Mouse (Mus musculus): Measurements from ENCODE around the gene Nr3c2. TPM values are rescaled to one million over a fixed set of nuclear protein-coding genes. Genes with fewer than 3 reads are reported as not detected.

Gene Nr3c2
- polyA plus RNA-seq, 1 experiment from 2014 or later, result 1.6 TPM

- Histone ChIP-seq H3K9ac (peak overlapping the region; percentile 69), H3K4me1 (replicated peaks) (peaks cover 15% of the 10 kb centered on the region; the same call in 1 of the 2 replicates), H3K27me3 (replicated peaks) (peaks cover 21% of the 10 kb centered on the region; the same call in 1 of the 2 replicates), H3K4me2 (peak overlapping the region; percentile 100), H3K4me3 (peak overlapping the region; percentile 77), H3K36me3 (no peaks in the 10 kb centered on the region), H3K9me3 (replicated peaks) (no peaks in the 10 kb centered on the region), H3K27ac (ENCODE audit: poor library complexity, severe bottlenecking) (no peak overlapping the region)
- 1% methylated on average over 35 of the region's 35 CpGs for WGBS
- ATAC-seq (ENCODE audit: insufficient number of reproducible peaks, low FRiP score), result no peak
These were observed 3.2 kb downstream of the Nr3c2 start for GRCm38 (mm10) chr8:76902205-76903078.

- Histone ChIP-seq H3K9me3 (replicated peaks) (no peaks in the 10 kb centered on the region), H3K27ac (ENCODE audit: poor library complexity, severe bottlenecking) (no peak overlapping the region), H3K4me2 (no peak overlapping the region), H3K36me3 (no peaks in the 10 kb centered on the region), H3K4me3 (no peak overlapping the region), H3K27me3 (replicated peaks) (no peaks in the 10 kb centered on the region), H3K4me1 (replicated peaks) (no peaks in the 10 kb centered on the region), H3K9ac (no peak overlapping the region)
- no peak for ATAC-seq (ENCODE audit: insufficient number of reproducible peaks, low FRiP score)
These were observed 12.0 kb downstream of the Nr3c2 start for GRCm38 (mm10) chr8:76911206-76911605.

GRCm38 (mm10) chr8:76912678-76913077 is 13.4 kb downstream of the Nr3c2 start:
- H3K4me1 ChIP-seq (replicated peaks), result no peaks in the 10 kb centered on the region
- H3K4me2 ChIP-seq, result no peak overlapping the region
- H3K36me3 ChIP-seq, result no peaks in the 10 kb centered on the region
- H3K4me3 ChIP-seq, result no peak overlapping the region
- 77% methylated on average over 3 of the region's 3 CpGs for WGBS
- no peak overlapping the region for H3K27ac ChIP-seq (ENCODE audit: poor library complexity, severe bottlenecking)
- H3K9ac ChIP-seq, result no peak overlapping the region
- no peaks in the 10 kb centered on the region for H3K27me3 ChIP-seq (replicated peaks)
- no peak for ATAC-seq (ENCODE audit: insufficient number of reproducible peaks, low FRiP score)
- H3K9me3 ChIP-seq (replicated peaks), result no peaks in the 10 kb centered on the region

GRCm38 (mm10) chr8:76913207-76913606 is 14.0 kb downstream of the Nr3c2 start:
- Histone ChIP-seq H3K4me1 (replicated peaks) (no peaks in the 10 kb centered on the region), H3K4me3 (no peak overlapping the region), H3K9me3 (replicated peaks) (no peaks in the 10 kb centered on the region), H3K27me3 (replicated peaks) (no peaks in the 10 kb centered on the region), H3K27ac (ENCODE audit: poor library complexity, severe bottlenecking) (no peak overlapping the region), H3K9ac (no peak overlapping the region), H3K4me2 (no peak overlapping the region), H3K36me3 (no peaks in the 10 kb centered on the region)
- WGBS, result 84% methylated on average over 4 of the region's 4 CpGs
- no peak for ATAC-seq (ENCODE audit: insufficient number of reproducible peaks, low FRiP score)

GRCm38 (mm10) chr8:76915260-76915659 is 16.0 kb downstream of the Nr3c2 start:
- H3K27me3 ChIP-seq (replicated peaks), result no peaks in the 10 kb centered on the region
- H3K9me3 ChIP-seq (replicated peaks), result no peaks in the 10 kb centered on the region
- ATAC-seq (ENCODE audit: insufficient number of reproducible peaks, low FRiP score), result no peak
- no peak overlapping the region for H3K27ac ChIP-seq (ENCODE audit: poor library complexity, severe bottlenecking)
- no peaks in the 10 kb centered on the region for H3K4me1 ChIP-seq (replicated peaks)
- no peaks in the 10 kb centered on the region for H3K36me3 ChIP-seq
- no peak overlapping the region for H3K4me3 ChIP-seq
- no peak overlapping the region for H3K9ac ChIP-seq
- H3K4me2 ChIP-seq, result no peak overlapping the region
- 87% methylated on average over 2 of the region's 2 CpGs for WGBS

GRCm38 (mm10) chr8:76919546-76919945 is 20.3 kb downstream of the Nr3c2 start:
- Histone ChIP-seq H3K27ac (ENCODE audit: poor library complexity, severe bottlenecking) (no peak overlapping the region), H3K4me2 (no peak overlapping the region), H3K36me3 (no peaks in the 10 kb centered on the region), H3K9ac (no peak overlapping the region), H3K4me1 (replicated peaks) (no peaks in the 10 kb centered on the region), H3K4me3 (no peak overlapping the region), H3K9me3 (replicated peaks) (no peaks in the 10 kb centered on the region), H3K27me3 (replicated peaks) (no peaks in the 10 kb centered on the region)
- ATAC-seq (ENCODE audit: insufficient number of reproducible peaks, low FRiP score), result no peak
- 89% methylated on average over 2 of the region's 2 CpGs for WGBS

GRCm38 (mm10) chr8:76924150-76924549 is 24.9 kb downstream of the Nr3c2 start:
- ATAC-seq (ENCODE audit: insufficient number of reproducible peaks, low FRiP score), result no peak
- WGBS, result 80% methylated on average over 4 of the region's 4 CpGs

GRCm38 (mm10) chr8:76928326-76928725 is 29.1 kb downstream of the Nr3c2 start:
- ATAC-seq (ENCODE audit: insufficient number of reproducible peaks, low FRiP score), result no peak
- H3K9ac ChIP-seq, result no peak overlapping the region
- H3K9me3 ChIP-seq (replicated peaks), result no peaks in the 10 kb centered on the region
- H3K4me2 ChIP-seq, result no peak overlapping the region
- H3K36me3 ChIP-seq, result no peaks in the 10 kb centered on the region
- no peak overlapping the region for H3K4me3 ChIP-seq
- 89% methylated on average over 1 of the region's 1 CpGs for WGBS
- no peak overlapping the region for H3K27ac ChIP-seq (ENCODE audit: poor library complexity, severe bottlenecking)
- no peaks in the 10 kb centered on the region for H3K27me3 ChIP-seq (replicated peaks)
- no peaks in the 10 kb centered on the region for H3K4me1 ChIP-seq (replicated peaks)

More at GRCm38 (mm10) chr8:76924150-76924549, 24.9 kb downstream of the Nr3c2 start:
- H3K4me2 ChIP-seq, result no peak overlapping the region
- no peaks in the 10 kb centered on the region for H3K36me3 ChIP-seq
- H3K9me3 ChIP-seq (replicated peaks), result no peaks in the 10 kb centered on the region
- H3K27me3 ChIP-seq (replicated peaks), result no peaks in the 10 kb centered on the region
- H3K9ac ChIP-seq, result no peak overlapping the region
- H3K27ac ChIP-seq (ENCODE audit: poor library complexity, severe bottlenecking), result no peak overlapping the region
- H3K4me3 ChIP-seq, result no peak overlapping the region
- H3K4me1 ChIP-seq (replicated peaks), result no peaks in the 10 kb centered on the region

- ATAC-seq (ENCODE audit: insufficient number of reproducible peaks, low FRiP score), result no peak
- H3K4me2 ChIP-seq, result no peak overlapping the region
- no peak overlapping the region for H3K9ac ChIP-seq
- H3K9me3 ChIP-seq (replicated peaks), result no peaks in the 10 kb centered on the region
- H3K27ac ChIP-seq (ENCODE audit: poor library complexity, severe bottlenecking), result no peak overlapping the region
- H3K27me3 ChIP-seq (replicated peaks), result no peaks in the 10 kb centered on the region
- no peaks in the 10 kb centered on the region for H3K4me1 ChIP-seq (replicated peaks)
- WGBS, result 84% methylated on average over 5 of the region's 5 CpGs
- H3K4me3 ChIP-seq, result no peak overlapping the region
- H3K36me3 ChIP-seq, result no peaks in the 10 kb centered on the region
These were observed 29.6 kb downstream of the Nr3c2 start for GRCm38 (mm10) chr8:76928808-76929207.

GRCm38 (mm10) chr8:76965046-76965445 is 65.8 kb downstream of the Nr3c2 start:
- WGBS, result 81% methylated on average over 3 of the region's 3 CpGs
- Histone ChIP-seq H3K9ac (no peak overlapping the region), H3K9me3 (replicated peaks) (no peaks in the 10 kb centered on the region), H3K4me2 (no peak overlapping the region), H3K27ac (ENCODE audit: poor library complexity, severe bottlenecking) (no peak overlapping the region), H3K4me3 (no peak overlapping the region), H3K36me3 (no peaks in the 10 kb centered on the region), H3K4me1 (replicated peaks) (0 out of 2 replicates have a peak, but pooled peaks cover 2% of the 10 kb centered on the region), H3K27me3 (replicated peaks) (no peaks in the 10 kb centered on the region)
- no peak for ATAC-seq (ENCODE audit: insufficient number of reproducible peaks, low FRiP score)

GRCm38 (mm10) chr8:76971187-76971586 is 71.9 kb downstream of the Nr3c2 start:
- no peak for ATAC-seq (ENCODE audit: insufficient number of reproducible peaks, low FRiP score)
- Histone ChIP-seq H3K27me3 (replicated peaks) (no peaks in the 10 kb centered on the region), H3K36me3 (no peaks in the 10 kb centered on the region), H3K4me1 (replicated peaks) (peaks cover 18% of the 10 kb centered on the region), H3K4me2 (no peak overlapping the region), H3K9ac (no peak overlapping the region), H3K9me3 (replicated peaks) (no peaks in the 10 kb centered on the region), H3K4me3 (no peak overlapping the region), H3K27ac (ENCODE audit: poor library complexity, severe bottlenecking) (no peak overlapping the region)
- 82% methylated on average over 4 of the region's 4 CpGs for WGBS
